Mouse (Mus musculus) central nervous system, embryonic 14 days (tissue): ENCODE measurements around the gene Fhad1. TPM values are rescaled to one million over a fixed set of nuclear protein-coding genes. Genes with fewer than 3 reads are reported as not detected.

Experiments used
- polyA plus RNA-seq: library from polyadenylated mRNA; depleted of rRNA; stranded (reverse); fragments of >200 nt; gene quantifications from 2 replicates; pipeline ENCODE4 v1.2.3, GENCODE M21; 2012; rRNA removed

Fhad1 gene
- polyA plus RNA-seq: 2.9 and 3.2 TPM in 2 replicates

DNA sequence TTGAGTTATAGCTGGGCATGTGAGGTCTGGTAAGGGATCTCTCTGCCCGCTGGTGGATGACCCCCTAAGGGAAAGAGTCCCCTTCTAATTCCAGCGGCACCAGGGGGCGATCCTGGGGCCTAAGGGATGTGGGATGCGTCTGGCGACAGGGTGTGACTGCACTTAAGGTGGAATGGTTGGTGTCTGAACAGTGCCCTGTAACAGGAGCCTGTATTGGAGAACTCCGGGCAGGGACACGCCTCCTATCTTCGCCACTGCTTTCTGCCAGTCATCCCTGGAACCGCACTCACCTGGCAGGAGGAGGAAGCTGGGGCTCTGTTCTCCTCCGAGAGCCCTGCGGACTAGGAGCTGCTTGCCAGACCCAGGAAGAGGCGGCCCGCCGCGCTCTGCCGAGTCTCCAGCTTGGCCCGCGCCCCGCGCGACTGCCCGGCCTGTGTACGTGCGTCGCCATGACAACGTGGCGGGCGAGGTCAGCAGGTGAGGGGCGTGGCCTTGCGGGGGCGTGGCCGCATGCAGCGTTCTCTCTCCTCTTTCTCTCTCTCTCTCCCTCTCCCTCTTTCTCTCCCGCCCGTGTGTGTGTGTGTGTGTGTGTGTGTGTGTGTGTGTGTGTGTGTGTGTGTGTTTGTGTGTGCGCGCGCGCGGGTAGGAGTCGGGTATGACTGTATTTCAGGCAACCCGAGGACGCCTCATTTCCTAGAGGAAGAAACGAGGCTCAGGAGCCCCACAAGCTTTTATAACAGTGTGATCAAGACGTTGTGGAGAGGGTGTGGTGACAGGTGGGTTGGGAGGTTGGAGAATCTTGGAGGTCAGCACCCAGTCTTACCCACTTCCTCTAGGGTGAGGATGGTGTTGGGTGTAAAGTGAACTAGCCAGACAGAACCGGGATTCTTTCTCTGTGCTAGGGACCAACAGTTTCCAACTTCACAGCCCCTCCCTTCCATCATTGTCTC lies at the start of gene Fhad1:
Gene Fhad1 (minus strand): TSS at position 424 of the 950 bp plus-strand sequence.

DNA sequence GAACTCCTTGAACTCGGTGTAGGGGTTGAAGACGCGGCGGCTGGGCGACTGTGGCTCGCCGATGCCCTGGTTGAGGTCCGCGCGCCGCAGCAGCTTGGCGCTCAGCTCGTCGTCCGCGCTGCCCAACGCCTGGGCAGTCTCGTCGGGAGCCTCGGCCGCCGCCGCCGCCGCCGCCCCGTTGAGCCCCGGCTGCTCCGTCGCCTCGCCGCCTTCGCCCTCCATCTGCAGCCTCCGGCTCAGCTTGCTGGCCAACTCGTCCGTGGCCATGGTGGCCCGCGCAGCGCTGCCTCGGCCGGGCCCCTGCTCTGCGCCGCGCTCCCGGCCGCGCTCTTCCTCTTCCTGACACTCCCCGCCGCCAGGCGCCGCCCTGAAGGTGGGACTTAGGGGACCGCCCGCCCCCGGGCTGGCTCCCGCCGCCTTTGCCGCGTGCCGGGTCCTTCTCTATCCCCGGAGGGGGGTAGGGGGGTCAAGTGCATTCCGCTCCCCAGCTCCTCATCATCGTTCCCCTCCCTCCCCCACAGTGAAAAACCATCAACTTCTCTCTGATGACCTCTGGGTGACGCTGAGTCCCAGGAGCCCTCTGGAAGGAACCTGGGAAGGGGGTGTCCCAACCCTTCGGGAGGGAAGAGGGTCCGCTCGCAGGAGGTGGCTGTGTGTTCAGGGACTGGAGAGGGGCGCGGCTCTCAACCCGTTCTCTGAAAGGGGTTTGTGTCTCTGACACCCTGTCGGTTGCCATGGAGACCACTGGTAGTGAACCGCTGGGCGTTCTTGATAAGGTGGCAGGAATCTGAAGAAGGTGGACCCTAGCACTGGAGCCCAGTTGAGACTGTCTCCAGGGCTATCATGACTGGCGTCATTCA lies 140.1 kb downstream of the Fhad1 start, which contains the start of gene Efhd2:
Gene Efhd2 (minus strand): TSS at position 320 of the 860 bp plus-strand sequence.

DNA sequence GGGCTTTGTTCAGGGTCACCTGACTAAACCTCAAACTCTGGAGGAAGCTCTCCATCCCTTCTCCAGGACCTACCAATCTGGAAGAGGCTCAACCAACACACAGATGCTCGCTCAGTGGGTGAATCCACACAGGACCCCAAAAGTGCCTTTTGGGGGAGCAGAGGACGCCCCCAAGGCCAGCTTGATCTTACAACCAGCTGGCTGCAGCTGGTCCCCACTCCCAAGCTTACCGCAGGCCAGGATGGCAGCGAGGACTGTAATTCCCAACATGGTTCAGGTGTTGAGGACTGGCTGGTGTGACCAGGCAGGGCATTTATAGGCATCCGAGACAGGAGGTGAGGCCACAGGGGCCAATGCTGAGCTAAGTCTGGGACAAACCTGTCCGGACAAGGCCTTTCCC lies 168.9 kb downstream of the Fhad1 start, which contains the start of gene Ctrc:
Gene Ctrc (minus strand): TSS at position 361 of the 400 bp plus-strand sequence.

Other genes starting within 250 kb of the Fhad1 start
- gene Dnajc16, start 224.2 kb downstream of the Fhad1 start, polyA plus RNA-seq: 16.0 and 16.2 TPM in 2 replicates
- gene Casp9, start 221.5 kb downstream of the Fhad1 start, polyA plus RNA-seq: 23.8 and 24.5 TPM in 2 replicates
- 0.06 TPM in 1 of 2 replicates, not detected in the other for gene Cela2a, start 188.9 kb downstream of the Fhad1 start, polyA plus RNA-seq
- 0.07 and 0.15 TPM in 2 replicates for gene Ctrc, start 168.7 kb downstream of the Fhad1 start, polyA plus RNA-seq
- gene Efhd2, start 140.2 kb downstream of the Fhad1 start, polyA plus RNA-seq: 57.7 and 60.8 TPM in 2 replicates
- gene Tmem51, start 69.2 kb upstream of the Fhad1 start, polyA plus RNA-seq: 4.3 and 6.1 TPM in 2 replicates
- gene Kazn, start 224.3 kb upstream of the Fhad1 start, polyA plus RNA-seq: 40.8 and 47.0 TPM in 2 replicates